Mouse (Mus musculus) monocyte, adult 5-6 weeks (primary cell): Measurements from ENCODE around the gene Olfr194. TPM values are rescaled to one million over a fixed set of nuclear protein-coding genes. Genes with fewer than 3 reads are reported as not detected.
"Not testable (repeated sequence)": the region's sequence is repeated elsewhere in the genome, so short reads cannot be mapped to it uniquely, and the experiment has no call there.

Experiments
- ATAC-seq: fragments of 153-309, 156-312 bp; replicated peaks from 2 replicates; pipeline ENCODE4 v1.8.0; 2017; ENCODE audit warnings: mild to moderate bottlenecking; ENCODE audit not compliant: low TSS enrichment, insufficient number of reproducible peaks, severe bottlenecking, poor library complexity, low FRiP score
- total RNA-seq: library from RNA; stranded (forward); fragments of 200-1000, 200-491, 200-594 nt; gene quantifications from 3 replicates; pipeline ENCODE4 v1.2.3, GENCODE M21; 2017

Gene Olfr194
- total RNA-seq = not detected in 3 replicates

DNA sequence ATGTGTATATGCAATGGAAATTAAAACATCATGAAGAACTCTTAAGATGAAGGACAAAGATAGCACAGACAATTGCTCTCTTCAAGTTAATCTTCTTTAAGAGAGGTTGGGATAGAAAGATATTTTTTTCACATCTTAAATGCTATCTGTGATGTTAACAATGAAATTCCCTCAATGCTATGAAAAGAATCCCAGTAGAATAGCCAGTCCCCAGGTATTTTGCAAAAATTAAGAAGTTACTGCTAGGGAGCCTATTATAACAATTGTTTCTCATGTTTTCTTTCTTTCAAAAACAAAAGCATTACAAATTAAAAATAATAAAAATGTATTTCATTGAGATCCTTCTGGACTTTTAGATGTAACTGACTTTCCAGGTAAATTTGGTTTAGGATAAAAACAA lies at the start of gene Olfr194:
Gene Olfr194, minus strand, starts transcription at position 101 of the 400 bp plus-strand sequence.
- no peak for ATAC-seq

GRCm38 (mm10) chr16:59170354-59170753 lies 49.5 kb upstream of the Olfr194 start, which contains the start of gene Olfr196:
Olfr196 (minus strand) TSS chr16:59170454.
- no peak for ATAC-seq

- no peak for ATAC-seq
These were observed 31.1 kb upstream of the Olfr194 start for GRCm38 (mm10) chr16:59151996-59152395.

DNA sequence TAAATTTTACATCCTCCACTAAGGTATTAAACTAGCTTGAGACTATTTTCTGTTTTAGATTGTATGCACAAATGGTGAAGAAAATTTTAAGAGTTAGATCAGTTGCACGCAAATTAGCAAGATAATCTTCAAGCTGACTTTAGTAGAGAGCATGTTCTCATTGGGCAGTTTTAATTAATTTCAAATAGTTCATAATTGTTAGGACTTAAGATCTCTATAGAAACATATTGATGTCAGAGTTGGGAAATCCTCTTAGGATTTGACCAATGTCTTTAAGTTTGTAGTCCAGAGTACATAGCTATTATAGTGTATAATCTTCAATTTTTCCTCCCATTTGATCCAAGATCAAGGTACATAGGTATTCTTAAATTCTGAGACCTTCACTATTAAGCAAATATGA lies 25.9 kb upstream of the Olfr194 start, which contains the start of gene Olfr195:
Gene Olfr195, plus strand, starts transcription at position 301 of the 400 bp plus-strand sequence.
- ATAC-seq = no peak

DNA sequence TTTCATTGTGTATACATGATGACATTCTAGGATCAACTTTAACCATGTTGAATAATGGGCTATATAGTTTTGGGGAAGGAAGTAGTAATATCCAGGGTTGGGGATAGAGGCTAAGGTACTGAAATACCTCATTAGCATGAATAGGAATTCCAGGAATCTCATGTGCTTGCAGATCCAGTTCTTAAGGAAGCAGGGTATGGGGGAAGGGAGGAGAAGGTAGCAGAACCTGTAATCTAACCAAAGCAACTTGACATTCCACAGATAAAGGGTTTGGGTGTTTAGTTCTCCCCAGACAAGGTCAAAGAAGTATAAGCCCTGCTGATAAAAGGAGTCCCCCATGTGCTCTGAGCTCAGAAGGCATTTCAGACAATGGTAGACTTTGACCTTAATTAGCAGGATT lies 20.2 kb upstream of the Olfr194 start:
- no peak for ATAC-seq

- ATAC-seq = no peak
These were observed 9.9 kb upstream of the Olfr194 start for GRCm38 (mm10) chr16:59130740-59131139.

GRCm38 (mm10) chr16:59111781-59112180 lies 9.1 kb downstream of the Olfr194 start, which contains the start of gene Olfr193:
Olfr193 (minus strand) TSS chr16:59111881.
- no peak for ATAC-seq

DNA sequence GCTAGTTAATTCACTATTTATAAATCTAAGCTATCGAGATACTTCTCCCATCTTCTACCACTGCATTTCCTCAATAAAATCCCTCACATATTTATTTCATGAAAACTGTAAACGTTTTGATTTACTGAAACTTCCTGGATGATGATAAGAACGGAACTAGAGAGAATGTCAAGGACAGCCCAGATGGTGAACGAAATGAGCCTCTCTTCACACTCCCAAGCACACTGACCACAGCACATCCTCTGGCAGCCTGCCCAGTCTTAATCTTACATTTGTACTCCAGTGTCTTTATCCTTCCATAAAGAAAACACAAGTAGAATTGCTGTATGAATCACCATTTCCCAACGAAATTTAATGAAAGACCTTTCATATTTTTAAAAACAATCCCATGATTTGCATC lies 12.3 kb downstream of the Olfr194 start:
- ATAC-seq = not testable (repeated sequence)

GRCm38 (mm10) chr16:59105312-59105711 lies 15.6 kb downstream of the Olfr194 start:
- ATAC-seq = no peak

DNA sequence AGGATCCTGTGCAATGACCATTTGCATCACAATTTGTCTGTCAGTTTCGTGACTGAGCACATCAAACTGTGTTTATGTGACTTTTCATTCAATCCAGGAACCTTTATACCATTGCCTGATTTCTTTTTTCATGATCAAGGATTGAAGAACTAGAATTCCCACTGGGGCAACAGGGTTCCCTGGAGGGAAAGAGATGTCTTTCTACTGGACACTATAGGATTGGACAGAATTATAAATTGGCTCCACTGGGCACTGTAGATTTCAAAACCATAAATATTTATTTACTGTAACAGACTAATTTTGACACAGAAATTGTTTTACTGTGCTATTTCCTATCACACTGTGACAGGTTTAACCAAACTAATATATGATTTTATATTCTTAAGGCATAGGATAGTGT lies 31.1 kb downstream of the Olfr194 start, which contains the start of gene Olfr191:
Gene Olfr191, minus strand, starts transcription at position 101 of the 400 bp plus-strand sequence.
- ATAC-seq = not testable (repeated sequence)

DNA sequence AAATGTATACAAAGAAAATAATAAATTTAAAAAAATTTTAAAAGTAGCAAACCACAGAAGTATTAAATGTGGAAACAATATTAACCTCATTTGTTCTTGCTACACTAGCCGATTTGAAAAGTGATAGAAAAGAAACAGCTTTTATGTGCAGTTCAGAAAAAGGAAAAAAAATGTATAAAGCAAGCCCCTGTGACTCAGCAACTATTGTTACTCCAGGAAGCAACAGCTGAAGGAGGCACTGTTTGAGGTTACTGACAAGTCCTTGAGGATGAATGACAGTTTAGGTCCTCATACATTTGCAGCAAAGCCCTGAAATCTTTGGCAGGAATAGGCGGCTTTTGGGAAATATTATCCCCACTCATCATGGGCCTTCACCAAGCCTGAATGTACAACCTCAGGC lies 39.8 kb downstream of the Olfr194 start:
- ATAC-seq = not testable (repeated sequence)

DNA sequence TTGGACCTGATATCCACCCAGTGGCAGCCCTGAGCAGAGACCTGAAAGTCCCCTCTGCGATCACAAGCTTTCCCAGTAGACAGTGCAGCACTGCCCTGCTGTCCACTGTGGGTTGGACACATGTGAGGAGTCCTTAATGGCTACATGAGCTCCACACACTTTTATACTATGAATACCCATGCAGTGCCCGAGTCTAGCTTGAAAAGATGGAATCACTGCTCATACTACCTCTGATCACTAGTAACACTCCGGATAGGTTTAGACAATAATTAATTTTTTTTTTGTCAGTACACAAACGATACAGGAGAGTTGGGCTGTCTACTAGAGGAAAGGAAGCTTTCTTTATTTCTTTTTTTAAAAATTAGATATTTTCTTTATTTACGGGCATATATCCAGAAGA lies 43.0 kb downstream of the Olfr194 start, which contains the start of gene Olfr190:
Gene Olfr190, minus strand, starts transcription at position 101 of the 400 bp plus-strand sequence.
- ATAC-seq = no peak

- no peak for ATAC-seq
These were observed 47.3 kb downstream of the Olfr194 start for GRCm38 (mm10) chr16:59073520-59073919.

- ATAC-seq = no peak
These were observed 49.1 kb downstream of the Olfr194 start for GRCm38 (mm10) chr16:59071755-59072154.

Other genes starting within 250 kb of the Olfr194 start
- not detected in 3 replicates for gene Olfr177, start 246.3 kb downstream of the Olfr194 start, total RNA-seq
- not detected in 3 replicates for gene Olfr178, start 229.0 kb downstream of the Olfr194 start, total RNA-seq
- not detected in 3 replicates for gene Olfr181, start 192.3 kb downstream of the Olfr194 start, total RNA-seq
- not detected in 3 replicates for gene Olfr180, start 191.7 kb downstream of the Olfr194 start, total RNA-seq
- not detected in 3 replicates for gene Olfr183, start 125.7 kb downstream of the Olfr194 start, total RNA-seq
- gene Olfr186, start 90.8 kb downstream of the Olfr194 start, total RNA-seq = not detected in 3 replicates
- gene Olfr187, start 81.3 kb downstream of the Olfr194 start, total RNA-seq = not detected in 3 replicates
- under 0.01 to 0.32 TPM in 2 of 3 replicates, not detected in the other for gene Olfr190, start 43.1 kb downstream of the Olfr194 start, total RNA-seq
- not detected in 3 replicates for gene Olfr191, start 31.2 kb downstream of the Olfr194 start, total RNA-seq
- not detected in 3 replicates for gene Olfr193, start 9.2 kb downstream of the Olfr194 start, total RNA-seq
- not detected in 3 replicates for gene Olfr195, start 26.0 kb upstream of the Olfr194 start, total RNA-seq
- not detected in 3 replicates for gene Olfr196, start 49.4 kb upstream of the Olfr194 start, total RNA-seq
- not detected in 3 replicates for gene Olfr198, start 82.5 kb upstream of the Olfr194 start, total RNA-seq
- not detected in 3 replicates for gene Olfr199, start 98.7 kb upstream of the Olfr194 start, total RNA-seq
- gene Olfr201, start 151.6 kb upstream of the Olfr194 start, total RNA-seq = not detected in 3 replicates
- gene Olfr202, start 165.7 kb upstream of the Olfr194 start, total RNA-seq = not detected in 3 replicates
- not detected in 3 replicates for gene Olfr203, start 177.8 kb upstream of the Olfr194 start, total RNA-seq
- gene Olfr204, start 197.2 kb upstream of the Olfr194 start, total RNA-seq = not detected in 3 replicates
- gene Olfr205, start 210.1 kb upstream of the Olfr194 start, total RNA-seq = not detected in 3 replicates
- not detected in 3 replicates for gene Olfr206, start 228.2 kb upstream of the Olfr194 start, total RNA-seq
- gene Olfr209, start 242.9 kb upstream of the Olfr194 start, total RNA-seq = not detected in 3 replicates